Mouse (Mus musculus) kidney, postnatal 10 days (tissue): ENCODE data around the gene Pphln1.

Source experiments
- DNase-seq: peaks from one replicate; pipeline ENCODE4 v3.0.0; 2021; ENCODE audit warnings: mixed read lengths

Gene Pphln1

DNA sequence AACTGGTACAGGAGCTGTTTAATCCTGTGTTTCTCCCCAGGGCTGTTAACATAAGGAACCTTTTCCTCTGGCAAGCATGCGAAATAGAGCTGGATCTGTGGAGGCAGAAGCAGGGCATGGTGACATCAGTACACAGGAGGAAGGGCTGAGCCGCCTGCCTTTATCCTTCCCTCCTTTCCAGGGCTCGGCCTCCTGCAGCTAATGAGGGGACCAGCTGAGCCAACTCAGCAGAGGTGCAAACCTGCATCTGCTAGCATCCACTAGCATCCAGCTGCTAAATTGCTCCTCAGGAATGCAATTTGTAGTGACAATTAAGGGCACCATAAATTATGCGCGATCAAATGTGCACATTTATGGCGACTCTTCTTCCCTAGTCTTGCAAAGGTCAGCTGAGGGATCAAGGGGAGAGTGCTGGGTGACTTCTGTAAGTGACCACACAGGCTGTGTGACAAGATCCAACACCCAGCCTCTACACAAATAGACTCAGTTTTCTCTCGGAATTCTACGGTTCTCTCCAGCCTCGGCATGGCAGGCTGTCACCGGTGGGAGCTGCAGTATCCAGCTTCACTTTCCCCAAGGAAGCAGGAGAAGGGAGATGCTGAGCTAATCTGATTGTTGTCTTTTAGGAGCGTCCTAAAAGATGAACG, 112.7 kb downstream of the Pphln1 start:
- no peak for DNase-seq

DNA sequence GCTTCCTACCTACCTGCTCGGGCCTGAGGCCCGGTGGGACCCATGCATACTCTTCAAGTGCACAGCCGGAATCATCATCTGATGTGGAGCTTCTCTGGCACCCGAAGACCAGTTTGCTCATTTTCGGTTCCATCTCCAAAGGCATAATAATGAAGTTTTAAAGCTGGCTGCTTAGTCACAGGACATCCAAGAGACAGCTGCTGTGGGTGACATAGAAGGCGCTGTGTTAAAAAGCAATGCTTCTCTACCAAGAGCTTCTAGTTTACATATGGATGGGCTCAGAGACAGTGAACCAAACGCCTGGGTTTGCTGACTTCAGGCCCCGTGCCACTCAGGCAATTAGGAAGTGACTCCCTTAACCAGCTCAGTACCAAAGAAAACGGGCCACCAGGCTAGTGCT, 114.3 kb downstream of the Pphln1 start:
- DNase-seq, result no peak

DNA sequence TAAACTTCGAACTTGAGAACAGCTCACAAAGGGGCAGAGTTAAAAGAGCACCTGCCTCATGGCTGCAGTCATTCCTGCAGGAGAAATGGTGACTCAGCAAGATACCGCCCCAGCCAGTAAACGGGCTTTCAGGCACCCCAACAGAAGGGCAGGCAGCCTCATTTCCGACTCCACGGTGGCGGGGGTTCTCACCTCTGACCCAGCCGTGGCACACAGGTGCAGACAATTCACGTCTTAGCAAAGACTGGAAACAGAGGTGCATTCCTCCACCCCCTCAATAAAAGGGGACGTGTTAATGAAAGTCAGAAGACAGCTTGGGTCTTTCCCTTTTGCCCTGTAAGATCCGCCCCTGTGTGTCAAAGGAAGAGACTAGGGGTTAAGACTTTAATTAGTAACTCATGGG, 115.8 kb downstream of the Pphln1 start:
- DNase-seq, result peak; percentile 63

DNA sequence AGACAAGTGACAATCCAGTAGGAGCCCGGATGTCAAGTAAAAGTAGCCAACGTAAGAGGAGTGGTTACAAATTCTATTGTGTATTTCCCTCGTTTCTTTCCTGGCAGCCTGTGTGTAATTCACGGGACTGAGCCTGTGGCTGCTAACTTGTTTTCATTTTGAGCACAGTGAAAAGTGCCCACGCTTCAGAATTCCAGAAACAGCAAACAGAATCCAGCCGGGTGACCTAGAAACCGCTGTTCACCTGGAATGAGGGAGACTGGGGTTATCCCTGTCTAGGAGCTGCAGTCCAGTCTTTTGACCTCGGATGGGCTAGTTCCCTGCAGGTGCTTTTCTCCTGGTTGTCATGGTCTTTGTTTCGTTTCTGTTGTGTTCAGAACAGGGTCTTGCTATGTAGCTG, 117.2 kb downstream of the Pphln1 start:
- no peak for DNase-seq

DNA sequence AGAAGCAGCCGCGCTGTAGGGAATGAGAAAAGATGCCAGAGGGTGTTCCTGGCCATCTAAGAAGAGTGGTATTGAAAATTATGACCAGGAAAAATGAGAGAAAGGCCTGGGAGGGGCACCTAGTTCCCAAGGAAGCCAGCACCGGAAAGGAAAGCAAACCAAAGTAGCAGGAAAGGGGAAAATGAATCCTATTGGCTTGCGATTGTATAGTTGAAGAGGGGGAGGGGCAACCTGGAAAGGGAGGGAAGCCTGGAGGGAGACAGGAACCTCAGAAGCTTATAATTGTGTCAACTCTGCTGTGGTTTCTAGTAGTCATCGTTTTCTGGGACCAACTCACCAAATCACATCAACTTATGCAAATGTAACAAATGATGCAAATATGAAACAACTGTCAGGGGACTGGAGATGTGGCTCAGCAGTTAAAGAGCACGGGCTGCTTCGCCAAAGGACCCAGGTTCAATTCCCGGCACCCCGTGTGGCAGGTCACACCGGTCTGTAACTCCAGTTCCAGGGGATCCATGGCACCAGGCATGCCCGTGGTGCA, 118.9 kb downstream of the Pphln1 start:
- no peak for DNase-seq

DNA sequence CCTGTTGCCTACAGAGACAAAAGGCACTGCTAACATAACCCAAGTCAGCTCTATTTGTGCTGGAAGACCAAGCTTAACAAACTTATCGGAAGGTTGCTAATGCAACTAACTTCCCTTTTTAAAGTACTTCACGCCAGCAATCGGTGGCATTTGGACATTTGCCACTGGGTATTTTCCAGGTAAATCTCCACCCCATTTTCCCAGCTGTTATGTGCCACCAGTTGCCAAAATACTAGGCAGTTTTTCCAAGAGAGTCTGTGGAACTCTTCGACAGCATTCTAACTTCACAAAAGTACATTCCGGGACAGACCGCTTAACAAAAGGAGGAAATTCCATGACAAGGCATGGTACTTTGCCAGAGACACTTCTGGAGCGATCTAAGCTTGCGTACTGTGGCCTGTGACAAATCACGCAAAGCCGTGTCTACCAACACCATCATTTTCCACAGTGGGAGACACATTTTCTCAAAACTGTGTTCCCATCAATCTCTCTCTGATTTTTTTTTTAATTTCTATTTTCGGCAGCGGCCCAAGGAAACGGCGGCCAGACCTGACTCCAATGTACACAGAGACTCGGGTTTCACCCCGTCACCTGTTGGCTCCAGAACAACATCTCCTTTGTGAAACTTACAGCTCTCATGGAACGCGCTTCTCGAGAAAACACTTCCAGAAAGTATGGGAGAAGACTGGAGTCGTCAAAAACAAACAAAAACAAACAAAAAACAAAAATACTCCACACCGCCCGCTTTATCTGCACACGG, 120.2 kb downstream of the Pphln1 start:
- peak; percentile 56 for DNase-seq

DNA sequence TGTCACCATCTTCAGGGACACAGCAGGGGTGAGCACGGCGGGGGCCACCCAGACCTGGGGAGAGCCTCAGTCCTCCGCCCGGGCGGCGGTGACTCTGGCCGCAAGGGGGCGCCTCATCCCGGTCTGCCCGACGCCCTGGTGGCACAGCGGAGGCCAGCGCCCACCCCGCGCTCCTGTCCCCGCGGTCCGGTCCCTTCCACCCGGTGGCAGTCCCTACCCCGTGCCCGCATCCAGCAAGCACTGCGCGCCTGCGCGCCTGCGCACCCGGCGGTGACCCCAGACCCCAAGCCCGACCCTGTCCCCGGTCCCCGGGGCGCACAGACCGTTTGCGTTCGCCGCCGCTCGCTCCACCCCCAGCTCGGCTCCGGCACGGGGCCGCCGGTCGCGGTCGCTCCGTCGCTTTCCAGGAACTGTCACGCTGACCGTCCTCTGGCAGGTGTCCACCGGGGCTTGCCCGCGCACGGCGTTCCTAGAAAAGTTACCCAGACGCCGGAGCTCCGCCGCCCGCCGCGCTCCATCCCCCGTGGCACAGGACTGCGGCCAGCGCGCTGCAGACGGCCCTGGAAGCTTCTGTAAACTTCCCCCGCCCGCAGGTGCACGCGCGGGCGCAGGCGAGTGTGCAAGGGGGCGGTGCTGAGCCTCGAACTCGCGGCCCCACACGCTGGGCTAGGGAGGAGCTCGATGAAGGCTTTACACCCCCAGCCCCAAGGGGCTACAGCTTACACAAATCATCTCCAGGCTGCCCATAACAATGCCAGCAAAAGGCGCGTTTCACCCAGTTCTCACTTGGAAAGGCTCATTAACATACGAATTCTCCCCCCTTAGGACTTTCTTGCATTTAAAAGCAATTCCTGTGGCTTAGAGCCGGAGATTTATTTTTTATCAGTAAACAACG, 121.0 kb downstream of the Pphln1 start:
- peak; percentile 95 for DNase-seq

DNA sequence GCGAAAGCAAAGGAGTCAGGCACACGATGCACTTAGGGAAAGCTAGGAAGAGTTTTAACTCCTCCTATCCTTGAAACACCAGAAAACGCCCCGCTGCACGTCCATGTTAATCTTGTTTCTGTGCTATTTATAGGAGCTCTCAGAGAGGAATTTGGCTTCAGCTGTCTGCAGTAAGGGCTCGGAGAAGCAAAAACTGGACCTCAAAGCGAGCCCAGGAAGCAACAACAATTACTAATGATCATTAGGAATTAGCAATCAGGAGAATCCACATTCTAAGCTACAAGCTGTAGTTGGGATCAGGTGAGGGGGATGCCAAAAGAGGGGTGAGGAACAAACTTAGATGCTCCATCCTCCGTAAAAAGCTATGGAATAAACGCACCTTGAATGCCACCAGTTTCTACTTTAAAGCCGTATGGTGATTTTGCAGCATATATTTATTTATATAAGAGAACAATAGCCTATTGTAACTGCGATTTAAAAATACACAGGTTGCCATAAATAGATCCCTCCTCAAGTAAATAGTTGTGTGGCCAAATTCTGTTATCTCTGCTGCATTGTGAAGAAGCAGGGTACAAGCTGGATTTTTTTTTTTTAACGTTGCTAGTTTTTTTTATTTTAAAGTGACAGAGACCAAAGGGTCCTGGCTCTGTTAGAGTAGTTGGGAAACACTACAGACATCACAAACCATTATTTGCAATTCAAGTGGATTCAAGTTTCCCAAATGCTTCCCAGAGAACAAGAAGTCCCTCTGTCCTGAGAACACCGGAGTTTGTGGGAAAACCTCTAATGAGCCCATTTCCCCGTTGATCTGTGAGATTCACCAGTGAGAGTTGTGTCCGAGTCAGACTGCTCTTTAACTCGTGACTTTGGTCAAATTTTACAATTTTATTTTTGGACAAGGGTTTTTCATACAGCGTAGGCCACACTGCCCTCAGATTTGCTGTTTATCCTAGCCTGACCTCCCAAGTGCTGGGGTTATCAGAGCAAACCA, 122.0 kb downstream of the Pphln1 start:
- peak; percentile 53 for DNase-seq

DNA sequence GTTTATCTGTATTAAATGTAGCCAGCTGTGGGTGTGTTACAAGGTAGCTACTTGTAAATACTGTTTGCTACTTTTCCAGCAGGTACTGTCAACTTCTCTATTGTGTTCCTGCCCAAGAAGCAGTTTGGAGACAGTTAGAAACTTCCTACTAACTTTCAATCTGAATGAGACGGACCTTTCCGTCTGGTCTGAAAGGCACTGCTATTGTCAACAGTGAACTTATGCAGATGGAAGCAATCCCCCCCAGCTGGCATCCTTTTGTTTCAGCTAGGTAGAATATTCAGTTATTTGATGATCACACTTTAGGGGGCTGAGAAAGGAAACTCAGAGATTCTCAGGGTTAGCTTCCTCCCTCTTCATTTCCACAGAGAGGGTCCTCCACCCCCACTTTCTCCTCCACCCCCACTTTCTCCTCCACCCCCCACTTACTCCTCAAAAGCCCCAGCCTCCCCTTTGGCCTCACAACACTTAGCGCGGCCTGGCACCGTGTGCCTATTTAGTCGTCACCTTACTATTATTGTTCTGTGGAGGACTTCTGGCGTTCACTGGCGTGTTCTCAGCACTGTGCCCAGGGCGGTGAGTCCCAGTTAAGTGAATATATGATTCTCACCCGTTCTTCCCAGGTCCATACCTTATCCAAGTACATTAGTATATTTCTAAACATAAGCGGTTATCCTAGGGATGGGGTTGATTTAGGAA, 123.1 kb downstream of the Pphln1 start:
- no peak for DNase-seq

DNA sequence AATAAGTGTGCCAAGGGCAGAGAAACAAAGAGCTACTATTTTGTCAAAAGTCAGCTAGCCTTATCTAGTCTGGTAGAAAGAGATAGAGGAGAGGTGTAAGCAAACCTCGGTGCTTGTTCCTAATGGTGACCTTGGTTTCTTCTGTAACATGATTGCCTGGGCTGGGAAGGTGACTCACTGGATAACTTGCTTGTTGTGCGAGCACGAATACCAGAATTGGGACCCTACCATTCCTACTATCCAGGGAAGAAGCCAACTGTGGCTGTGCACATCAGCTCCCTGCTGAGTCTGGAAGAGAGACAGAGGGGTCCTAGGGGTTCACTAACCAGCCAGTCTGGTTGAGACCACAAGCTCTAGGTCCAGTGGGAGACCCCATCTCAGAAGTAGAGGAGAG, 123.6 kb downstream of the Pphln1 start:
- DNase-seq, result no peak

DNA sequence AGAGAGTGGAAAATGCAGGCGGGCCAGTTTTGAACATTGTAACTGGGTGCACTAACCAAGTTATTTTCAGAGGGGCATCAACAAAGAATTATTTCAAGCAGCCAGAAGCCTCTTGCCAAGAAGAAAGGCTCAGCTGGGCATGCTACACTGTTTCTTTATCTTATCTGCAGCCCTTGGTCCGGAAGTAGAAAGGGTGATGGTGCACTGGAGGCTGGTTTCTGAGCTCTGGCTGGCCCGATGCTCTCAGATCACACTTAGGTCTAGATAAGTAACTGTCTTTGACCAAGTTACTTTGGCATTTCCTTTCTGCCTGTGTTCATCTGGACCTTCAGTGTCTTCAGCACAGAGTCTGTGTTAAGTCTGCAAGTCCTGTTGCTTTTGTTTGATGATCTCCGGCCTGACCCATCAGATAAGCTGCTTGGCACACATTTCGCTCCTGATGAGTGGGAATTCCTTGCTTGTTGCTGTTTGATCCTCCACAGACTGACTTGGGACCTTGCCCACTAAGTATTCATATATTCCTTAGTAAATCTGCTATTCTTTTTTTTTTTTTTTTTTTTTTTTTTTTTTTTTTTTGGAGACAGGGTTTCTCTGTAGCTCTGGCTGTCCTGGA, 127.3 kb downstream of the Pphln1 start:
- no peak for DNase-seq

DNA sequence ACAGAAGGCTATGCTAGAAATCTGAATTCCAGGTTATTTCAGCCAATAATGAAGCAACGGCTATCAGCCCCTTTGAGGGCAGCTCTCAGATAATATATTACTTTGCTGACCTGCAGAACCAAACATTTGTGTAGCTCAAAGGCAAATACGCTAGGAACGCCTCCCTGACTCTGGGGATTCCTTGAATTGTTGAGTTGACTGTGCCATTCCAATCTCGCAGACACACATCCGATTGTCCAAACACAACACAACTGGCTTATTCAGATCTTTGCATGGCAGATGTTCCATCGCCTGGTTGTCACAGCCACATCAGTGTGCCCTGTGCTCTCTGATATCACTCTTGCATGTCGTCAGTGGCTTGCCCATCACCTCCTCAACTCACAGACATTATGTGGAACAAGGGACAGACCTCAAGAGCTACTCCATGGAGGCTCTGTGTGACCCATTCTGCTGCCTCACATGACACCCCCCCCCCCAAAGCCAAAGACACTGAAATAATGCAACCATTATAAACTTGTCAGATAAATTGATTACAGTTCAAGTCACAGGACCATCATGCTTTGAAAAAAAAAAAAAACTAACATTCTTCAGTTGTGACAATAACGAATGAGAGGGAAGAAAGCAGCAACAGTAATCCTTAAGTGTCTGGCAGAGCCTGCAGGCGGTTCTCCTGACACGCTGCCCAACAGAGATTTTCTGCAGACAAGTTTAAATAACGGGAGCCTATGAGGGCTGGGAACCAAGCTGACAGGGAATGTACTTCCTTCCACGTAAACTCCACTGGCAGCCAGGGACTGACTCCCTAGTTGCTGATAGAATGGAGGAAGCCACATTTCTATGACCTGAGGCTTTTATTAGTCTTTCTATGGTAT, 131.9 kb downstream of the Pphln1 start:
- peak; percentile 44 for DNase-seq

DNA sequence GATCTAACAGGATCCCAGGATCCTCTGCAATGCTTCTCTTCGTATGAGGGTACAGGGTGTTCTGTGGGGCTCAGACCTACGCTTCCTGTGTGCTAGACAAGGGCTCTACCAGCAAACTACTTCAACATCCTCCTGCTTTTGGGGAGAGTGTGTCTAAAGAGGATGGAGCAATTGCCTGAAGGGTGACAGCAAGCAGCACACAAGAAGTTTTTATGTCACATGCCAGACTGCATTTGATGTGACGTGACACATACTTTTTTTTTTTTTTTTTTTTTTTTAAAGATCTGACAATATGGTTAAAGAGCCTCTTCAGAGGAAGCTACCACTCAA, 132.5 kb downstream of the Pphln1 start:
- DNase-seq, result no peak

DNA sequence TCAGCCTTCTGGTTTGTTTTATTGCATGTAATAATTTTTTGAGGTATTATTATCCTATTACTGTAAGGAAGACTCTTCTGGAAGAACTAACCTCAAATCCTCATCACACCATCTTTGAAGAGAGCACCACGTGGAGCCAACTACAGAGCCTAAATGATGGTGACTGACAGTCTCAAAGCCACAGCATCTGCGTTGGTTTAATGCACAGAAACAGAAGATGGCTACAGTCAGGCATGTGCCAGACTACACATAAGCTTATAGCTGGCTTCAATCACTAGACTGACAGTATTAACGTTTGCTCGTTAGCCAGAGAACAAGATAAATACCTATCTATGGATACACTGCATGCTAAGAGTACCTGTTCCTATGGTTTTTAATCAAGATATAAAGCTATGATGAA, 138.0 kb downstream of the Pphln1 start:
- DNase-seq, result no peak

DNA sequence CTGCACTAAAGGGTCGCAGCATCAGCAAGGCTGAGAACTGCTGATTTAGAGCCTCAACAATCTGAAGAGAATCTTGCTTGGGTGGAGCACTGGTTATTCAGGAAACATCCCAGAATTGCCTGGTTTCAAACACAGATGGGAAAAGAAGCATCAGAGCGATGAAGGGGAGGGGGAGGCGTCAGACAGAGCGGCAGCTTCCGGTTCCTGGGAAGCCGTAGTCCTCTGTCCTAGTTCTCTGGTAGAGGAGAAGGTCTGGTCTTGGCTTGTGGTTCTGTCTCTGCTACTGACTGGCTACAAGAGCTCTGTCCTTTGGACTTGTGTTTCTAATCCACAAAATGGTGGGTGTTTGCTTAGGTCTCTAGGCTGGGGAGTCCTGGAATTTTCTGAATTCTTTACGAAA, 139.6 kb downstream of the Pphln1 start:
- DNase-seq, result no peak

DNA sequence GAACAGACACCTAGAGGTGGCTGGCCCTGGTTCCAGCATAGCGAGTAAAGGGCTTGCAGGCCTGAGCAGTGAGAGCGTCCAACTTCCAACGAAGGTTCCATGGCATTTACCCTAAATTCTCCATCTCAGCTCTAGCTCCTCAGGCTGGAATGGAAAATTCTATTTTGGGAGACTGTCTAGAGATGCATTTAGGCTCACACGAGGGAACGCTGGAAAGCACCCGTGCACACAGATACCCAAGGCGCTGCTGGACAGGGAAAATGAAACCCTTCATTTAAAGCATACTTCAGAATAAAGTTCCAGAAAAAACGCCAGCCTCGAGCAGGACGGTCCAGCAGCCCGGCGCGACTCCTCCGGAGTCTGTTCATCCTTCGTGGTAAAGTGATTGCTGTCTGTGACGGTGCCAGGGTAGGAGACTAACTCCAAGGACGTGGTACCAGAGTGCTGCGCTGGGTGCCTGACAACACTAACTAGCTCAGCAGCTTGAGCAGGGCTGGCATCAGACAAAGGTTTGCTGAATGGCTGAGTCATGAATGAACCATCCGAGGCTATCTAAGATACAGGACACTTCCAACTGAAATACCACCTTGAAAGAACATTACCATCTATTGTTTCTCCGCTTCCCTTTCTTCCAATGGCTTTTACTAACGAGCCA, 140.5 kb downstream of the Pphln1 start:
- DNase-seq, result no peak

DNA sequence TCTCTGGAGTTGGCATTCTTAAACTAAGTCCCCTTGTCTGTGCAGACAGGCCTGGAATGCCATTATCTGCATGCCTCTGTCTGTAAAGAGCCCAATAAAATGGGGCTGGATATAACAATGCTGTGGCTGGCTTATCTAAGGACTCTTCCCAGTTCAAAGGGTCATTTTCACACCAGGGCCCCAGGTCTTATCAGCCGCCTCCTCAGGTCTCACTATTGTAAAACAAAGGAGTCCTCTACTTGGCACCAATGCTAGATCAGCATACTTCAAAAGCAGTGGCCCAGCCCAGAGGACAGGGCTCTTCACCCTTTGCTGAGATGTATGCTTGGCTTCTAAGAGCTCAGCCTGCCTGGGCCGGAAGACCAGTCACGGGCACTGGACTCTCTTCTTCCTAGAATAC, 141.3 kb downstream of the Pphln1 start:
- DNase-seq, result no peak
